15 mouse cellular contexts compared by ENCODE assay signal in the genomic region with DNA sequence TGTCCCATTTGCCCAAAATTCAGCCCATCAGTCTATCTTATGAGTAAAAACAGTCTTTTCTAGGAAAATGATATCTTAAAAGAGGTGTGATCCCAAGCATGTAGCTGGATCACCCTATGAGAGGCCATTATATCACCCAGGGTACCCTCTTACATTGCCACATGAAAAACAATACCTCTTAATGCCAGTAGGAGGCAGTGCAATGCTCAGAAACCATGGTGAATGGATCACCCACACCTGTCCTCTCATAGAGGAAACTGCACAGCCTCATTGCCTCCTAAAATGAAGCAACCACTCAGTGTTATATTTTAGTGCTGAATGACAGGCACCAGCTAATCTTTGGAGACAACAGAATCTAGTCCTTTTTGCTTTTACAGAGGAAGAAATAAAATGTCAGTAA.
DNase-seq lines count a peak whose midpoint lies in the region; ATAC-seq lines count a peak whose summit lies in the region.
"Had no signal": no experiment of that assay in that cellular context is flagged by ENCODE, and none has a peak within 500 bp of the region (broad histone marks: within the 10 kb centered on the region; RNA-seq: fewer than 3 reads in every experiment).

No protein-coding gene starts in this region.

- DNase-seq in adrenal gland, adult 2 months = peak; percentile 19
- no peak for DNase-seq in adrenal gland, postnatal 4 days (ENCODE audit: low spot score in 2 of 2)
- DNase-seq in liver, embryonic 11.5 days (ENCODE audit: low spot score) = no peak
- DNase-seq in liver (no peak), R1 (ENCODE audit: low read depth, low spot score) (peak; percentile 15)
- DNase-seq in cerebellum, postnatal 4 days (ENCODE audit: low spot score in 2 of 2) = no peak
- DNase-seq in right cerebral cortex, postnatal 4 days = no peak
- DNase-seq: cerebellum, adult 18-20 months; thymus, adult 2 months had no signal

- ATAC-seq in liver, embryonic 11.5 days (replicated peaks; ENCODE audit: low FRiP score) = peak; percentile 45; the same call in 1 of the 2 replicates
- ATAC-seq in megakaryocyte-erythroid progenitor cell, adult 5-6 weeks (replicated peaks; ENCODE audit: low FRiP score, low TSS enrichment, poor library complexity, severe bottlenecking) = peak; percentile 64
- ATAC-seq: activated CD4-positive, CD25-positive, alpha-beta regulatory T cell, adult 4 months; forebrain, embryonic 15.5 days had no signal

- H3K4me2 ChIP-seq in liver, embryonic 11.5 days = no peak overlapping the region
- H3K4me2 ChIP-seq: embryonic facial prominence, embryonic 12.5 days; forebrain, embryonic 15.5 days; neural tube, embryonic 12.5 days had no signal

- no peak overlapping the region for H3K9ac ChIP-seq in liver, embryonic 11.5 days (ENCODE audit: low read depth, low read length)
- H3K9ac ChIP-seq: embryonic facial prominence, embryonic 12.5 days; forebrain, embryonic 15.5 days; neural tube, embryonic 12.5 days had no signal

- H3K4me3 ChIP-seq in liver, embryonic 11.5 days (ENCODE audit: low read depth, low read length) = no peak overlapping the region
- H3K4me3 ChIP-seq: embryonic facial prominence, embryonic 12.5 days; forebrain, embryonic 15.5 days; megakaryocyte, embryonic 14.5 days; neural tube, embryonic 12.5 days had no signal

- H3K9me3 ChIP-seq in liver, embryonic 11.5 days (ENCODE audit: control insufficient read depth, low read length) = no peaks in the 10 kb centered on the region
- H3K9me3 ChIP-seq: embryonic facial prominence, embryonic 12.5 days; forebrain, embryonic 15.5 days; megakaryocyte, embryonic 14.5 days; neural tube, embryonic 12.5 days had no signal

- H3K4me1 ChIP-seq in liver, embryonic 11.5 days (replicated peaks; ENCODE audit: control insufficient read depth, insufficient read depth, low read length) = no peaks in the 10 kb centered on the region
- H3K4me1 ChIP-seq: embryonic facial prominence, embryonic 12.5 days; forebrain, embryonic 15.5 days; neural tube, embryonic 12.5 days had no signal

- H3K27ac ChIP-seq in liver, embryonic 11.5 days (ENCODE audit: low read depth, low read length) = no peak overlapping the region
- H3K27ac ChIP-seq: embryonic facial prominence, embryonic 12.5 days; forebrain, embryonic 15.5 days; neural tube, embryonic 12.5 days had no signal

- no peaks in the 10 kb centered on the region for H3K36me3 ChIP-seq in liver, embryonic 11.5 days (ENCODE audit: control insufficient read depth, insufficient read depth, low read length)
- H3K36me3 ChIP-seq: embryonic facial prominence, embryonic 12.5 days; forebrain, embryonic 15.5 days; neural tube, embryonic 12.5 days had no signal

- no peaks in the 10 kb centered on the region for H3K27me3 ChIP-seq in liver, embryonic 11.5 days (replicated peaks; ENCODE audit: control insufficient read depth, insufficient read depth, low read length)
- H3K27me3 ChIP-seq: embryonic facial prominence, embryonic 12.5 days; forebrain, embryonic 15.5 days; neural tube, embryonic 12.5 days had no signal

Comparison
In these comparisons a context has a peak if more than half of its experiments do, and no peak if none do; other contexts are left out.
1. DNase-seq: peak in adrenal gland, adult 2 months (single experiment) and R1 (single experiment); none in adrenal gland, postnatal 4 days (0 of 2), liver, embryonic 11.5 days (single experiment), liver (single experiment), cerebellum, postnatal 4 days (0 of 2) and right cerebral cortex, postnatal 4 days (single experiment).